In the genomic region with DNA sequence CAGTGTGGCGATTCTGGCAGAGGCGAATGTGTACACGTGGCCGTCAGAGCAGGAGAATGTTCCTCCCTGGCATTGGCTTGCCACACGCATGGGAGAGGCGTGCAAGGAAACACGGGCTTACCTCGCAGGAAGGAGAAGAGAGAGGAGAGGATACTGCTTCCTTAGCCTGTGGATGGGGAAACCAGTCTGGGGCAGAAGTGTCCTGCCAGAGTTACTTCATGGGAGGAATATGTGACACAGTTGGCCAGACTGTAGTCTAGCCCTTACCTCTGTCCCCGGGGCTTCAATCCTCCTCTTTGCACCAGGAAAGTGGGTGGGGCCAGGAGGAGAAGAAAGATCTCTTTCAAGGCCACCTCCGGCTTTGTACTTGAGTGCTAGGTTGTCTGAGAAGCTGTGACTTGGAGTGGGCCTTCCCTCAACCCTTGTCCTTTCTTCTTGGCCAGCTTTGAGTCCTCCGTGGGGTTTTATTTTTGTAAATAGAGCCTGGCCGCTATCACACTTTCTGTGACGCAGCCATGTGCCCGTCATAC, we compare ENCODE assay signal across 9 mouse cellular contexts. TPM values are rescaled to one million over a fixed set of nuclear protein-coding genes. Genes with fewer than 3 reads are reported as not detected.
DNase-seq lines count a peak whose midpoint lies in the region; ATAC-seq and TF ChIP-seq lines count a peak whose summit lies in the region.
"Had no signal": no experiment of that assay in that cellular context is flagged by ENCODE, and none has a peak within 500 bp of the region (broad histone marks: within the 10 kb centered on the region; RNA-seq: fewer than 3 reads in every experiment).

No protein-coding gene starts in this region.

- TF ChIP-seq CTCF in spleen, adult 2 months (IDR thresholded peaks at IDR 0.05; ENCODE audit: extremely low read depth, insufficient read depth, insufficient read length, insufficient replicate concordance): no peak

- 66% methylated on average over 14 of the region's 14 CpGs for WGBS in heart, embryonic 13.5 days
- WGBS in spleen, adult 2 months: 72% methylated on average over 14 of the region's 14 CpGs
- 73% methylated on average over 14 of the region's 14 CpGs for WGBS in intestine, embryonic 14.5 days

- no peak overlapping the region for H3K4me2 ChIP-seq in heart, embryonic 13.5 days
- H3K4me2 ChIP-seq in intestine, embryonic 14.5 days (ENCODE audit: low read length): peak overlapping the region; percentile 0; the same call in 1 of the 2 replicates
- H3K4me2 ChIP-seq: liver, embryonic 11.5 days had no signal

- H3K36me3 ChIP-seq in heart, embryonic 13.5 days: peaks cover 5% of the 10 kb centered on the region; the same call in 1 of the 2 replicates
- no peaks in the 10 kb centered on the region for H3K36me3 ChIP-seq in spleen, adult 2 months (ENCODE audit: control insufficient read depth, insufficient read depth, low read length)
- H3K36me3 ChIP-seq in intestine, embryonic 14.5 days (ENCODE audit: control insufficient read depth, insufficient read depth, low read length): no peaks in the 10 kb centered on the region

- H3K27me3 ChIP-seq in heart, embryonic 13.5 days (replicated peaks): no peaks in the 10 kb centered on the region
- H3K27me3 ChIP-seq in spleen, adult 2 months (ENCODE audit: control insufficient read depth, insufficient read depth, low read length): no peaks in the 10 kb centered on the region
- H3K27me3 ChIP-seq in intestine, embryonic 14.5 days (replicated peaks; ENCODE audit: control insufficient read depth, insufficient read depth, low read length): no peaks in the 10 kb centered on the region

- H3K9me3 ChIP-seq in heart, embryonic 13.5 days: no peaks in the 10 kb centered on the region
- no peaks in the 10 kb centered on the region for H3K9me3 ChIP-seq in intestine, embryonic 14.5 days (ENCODE audit: control insufficient read depth, low read length)

- no peak for TF ChIP-seq POLR2A in spleen, adult 2 months (IDR thresholded peaks at IDR 0.05; ENCODE audit: low read depth, low read length)

- intact Hi-C loops in heart, postnatal 25 days (cut with DNase I): no loop called here

- H3K4me1 ChIP-seq in heart, embryonic 13.5 days: peaks cover 65% of the 10 kb centered on the region
- H3K4me1 ChIP-seq in spleen, adult 2 months (ENCODE audit: control insufficient read depth, insufficient read depth, insufficient read length): peaks cover 36% of the 10 kb centered on the region
- peaks cover 31% of the 10 kb centered on the region for H3K4me1 ChIP-seq in intestine, embryonic 14.5 days (replicated peaks; ENCODE audit: control insufficient read depth, insufficient read depth, low read length)

- no peak for DNase-seq in heart, postnatal 25 days (ENCODE audit: low spot score)
- no peak for DNase-seq in spleen, adult 2 months (ENCODE audit: low read depth in 1 of 2, low spot score in 2 of 2)
- no peak for DNase-seq in spleen, postnatal 36 days (ENCODE audit: low spot score in 2 of 2)
- DNase-seq in intestine, embryonic 14.5 days (ENCODE audit: low spot score): no peak
- DNase-seq in urinary bladder, adult 2 months (ENCODE audit: low spot score): no peak
- no peak for DNase-seq in ovary, postnatal 10 days (ENCODE audit: low spot score)
- DNase-seq: kidney, adult 18-20 months had no signal

- no peak for ATAC-seq in heart, embryonic 13.5 days (ENCODE audit: extremely low read depth, insufficient number of reproducible peaks, low FRiP score, low TSS enrichment)
- ATAC-seq in intestine, embryonic 14.5 days (replicated peaks; ENCODE audit: low FRiP score, low TSS enrichment, low read depth): no peak

- H3K4me3 ChIP-seq in heart, embryonic 13.5 days: no peak overlapping the region
- H3K4me3 ChIP-seq in spleen, adult 2 months (ENCODE audit: extremely low read depth, insufficient read depth, insufficient read length): no peak overlapping the region
- no peak overlapping the region for H3K4me3 ChIP-seq in intestine, embryonic 14.5 days (ENCODE audit: low read depth, low read length)

- H3K9ac ChIP-seq in heart, embryonic 13.5 days: peak overlapping the region; percentile 37; the same call in 1 of the 2 replicates
- no peak overlapping the region for H3K9ac ChIP-seq in intestine, embryonic 14.5 days (ENCODE audit: low read length)

- H3K27ac ChIP-seq in heart, embryonic 13.5 days (replicated peaks): peak overlapping the region; percentile 15; the same call in 1 of the 2 replicates
- 0 out of 2 replicates have a peak overlapping the region, but pooled peaks have one; percentile 3 for H3K27ac ChIP-seq in spleen, adult 2 months (ENCODE audit: insufficient read depth, low read length)
- no peak overlapping the region for H3K27ac ChIP-seq in intestine, embryonic 14.5 days (ENCODE audit: low read depth)

RNA-seq across cellular contexts. Expression of a gene that starts 4.4 kb away (rescaled TPM):
- polyA plus RNA-seq in heart, embryonic 13.5 days (2015; fragmentation: Nextera tagmentation; extraction: Ambion mirVana): 5.4 and 5.7 TPM in 2 replicates
- 1 to 10 TPM; 7.8 to 9.2 TPM for total RNA-seq in heart, postnatal 25 days (2021)
- polyA plus RNA-seq in spleen, adult 2 months (2012; rRNA removed): 37.5 and 40.8 TPM in 2 replicates
- polyA plus RNA-seq in intestine, embryonic 14.5 days (2014; fragmentation: Nextera tagmentation; extraction: Ambion mirVana): 10.3 and 11.4 TPM in 2 replicates
- 17.1 and 25.9 TPM in 2 replicates for polyA plus RNA-seq in urinary bladder, adult 2 months (2012; rRNA removed)

RNA-seq across cellular contexts. Expression of a gene that starts 31.1 kb away (rescaled TPM):
- 72.9 and 81.4 TPM in 2 replicates for polyA plus RNA-seq in heart, embryonic 13.5 days (2015; fragmentation: Nextera tagmentation; extraction: Ambion mirVana)
- 10 to 100 TPM; 18.6 to 23.3 TPM for total RNA-seq in heart, postnatal 25 days (2021)
- 85.8 and 96.9 TPM in 2 replicates for polyA plus RNA-seq in spleen, adult 2 months (2012; rRNA removed)
- polyA plus RNA-seq in intestine, embryonic 14.5 days (2014; fragmentation: Nextera tagmentation; extraction: Ambion mirVana): 118 and 121 TPM in 2 replicates
- 88.5 and 117 TPM in 2 replicates for polyA plus RNA-seq in urinary bladder, adult 2 months (2012; rRNA removed)

RNA-seq across cellular contexts. Expression of a gene that starts 35.1 kb away (rescaled TPM):
- 0.36 TPM in 1 of 2 replicates, not detected in the other for polyA plus RNA-seq in heart, embryonic 13.5 days (2015; fragmentation: Nextera tagmentation; extraction: Ambion mirVana)
- not detected for total RNA-seq in heart, postnatal 25 days (2021)
- polyA plus RNA-seq in spleen, adult 2 months (2012; rRNA removed): 0.06 and 0.40 TPM in 2 replicates
- 0.62 and 0.89 TPM in 2 replicates for polyA plus RNA-seq in intestine, embryonic 14.5 days (2014; fragmentation: Nextera tagmentation; extraction: Ambion mirVana)
- polyA plus RNA-seq in urinary bladder, adult 2 months (2012; rRNA removed): 0.08 TPM in 1 of 2 replicates, not detected in the other

RNA-seq across cellular contexts. Expression of a gene that starts 36.0 kb away (rescaled TPM):
- 0.21 TPM in 1 of 2 replicates, not detected in the other for polyA plus RNA-seq in heart, embryonic 13.5 days (2015; fragmentation: Nextera tagmentation; extraction: Ambion mirVana)
- not detected for total RNA-seq in heart, postnatal 25 days (2021)
- polyA plus RNA-seq in spleen, adult 2 months (2012; rRNA removed): not detected in 2 replicates
- 0.15 and 0.35 TPM in 2 replicates for polyA plus RNA-seq in intestine, embryonic 14.5 days (2014; fragmentation: Nextera tagmentation; extraction: Ambion mirVana)
- polyA plus RNA-seq in urinary bladder, adult 2 months (2012; rRNA removed): 0.07 TPM in 1 of 2 replicates, not detected in the other
- polyA plus RNA-seq: liver, embryonic 11.5 days had no signal

RNA-seq across cellular contexts. Expression of a gene that starts 47.4 kb away (rescaled TPM):
- 37.6 and 38.7 TPM in 2 replicates for polyA plus RNA-seq in heart, embryonic 13.5 days (2015; fragmentation: Nextera tagmentation; extraction: Ambion mirVana)
- total RNA-seq in heart, postnatal 25 days (2021): 10 to 100 TPM; 17.7 to 21.4 TPM
- 34.2 and 40.4 TPM in 2 replicates for polyA plus RNA-seq in spleen, adult 2 months (2012; rRNA removed)
- polyA plus RNA-seq in intestine, embryonic 14.5 days (2014; fragmentation: Nextera tagmentation; extraction: Ambion mirVana): 15.5 and 20.3 TPM in 2 replicates
- polyA plus RNA-seq in urinary bladder, adult 2 months (2012; rRNA removed): 13.3 and 16.1 TPM in 2 replicates
